Mouse (Mus musculus) thymus, adult 2 months (tissue): Measurements from ENCODE around the gene Slc24a3.

Source experiments
- CTCF ChIP-seq: fragments of 200-500 bp; IDR thresholded peaks from 2 replicates; pipeline ENCODE4 v1.5.1; 2012; ENCODE audit warnings: mild to moderate bottlenecking, control low read depth, low read length, moderate library complexity, borderline replicate concordance; ENCODE audit not compliant: control insufficient read depth, poor library complexity, insufficient read depth; ENCODE audit errors: extremely low read depth
- POLR2A ChIP-seq: fragments of 200-500 bp; IDR thresholded peaks from 2 replicates; pipeline ENCODE4 v1.6.1; 2012; ENCODE audit warnings: mild to moderate bottlenecking, low read length, control low read depth, moderate library complexity; ENCODE audit not compliant: control insufficient read depth, poor library complexity, insufficient read depth; ENCODE audit errors: extremely low read depth

- TF ChIP-seq POLR2A (no peak), CTCF (no peak)
Measured at GRCm38 (mm10) chr2:145620709-145621108, 453.2 kb downstream of the Slc24a3 start.
